Mouse (Mus musculus) lung, adult 2 months (tissue): ENCODE measurements around the gene Sema5b.

Experiments
- CTCF ChIP-seq: fragments of 200-500 bp; IDR thresholded peaks from 2 replicates; pipeline ENCODE4 v1.5.1; 2011; ENCODE audit warnings: mild to moderate bottlenecking, low read length, control low read depth; ENCODE audit not compliant: insufficient read depth
- POLR2A ChIP-seq: fragments of 200-500 bp; IDR thresholded peaks from 2 replicates; pipeline ENCODE4 v1.6.1; 2011; ENCODE audit warnings: low read depth, mild to moderate bottlenecking, control low read depth, low read length, borderline replicate concordance; ENCODE audit errors: extremely low read depth

- TF ChIP-seq CTCF (no peak), POLR2A (no peak)
Observed at GRCm38 (mm10) chr16:35540333-35541116, 420 bp upstream of the Sema5b start.
